Mouse (Mus musculus) urinary bladder, postnatal 14 days (tissue): Measurements from ENCODE around the gene Tmem45a.

ENCODE experiments used
- DNase-seq: peaks from one replicate; pipeline ENCODE4 v3.0.0; 2021; ENCODE audit warnings: low spot score

Gene Tmem45a

DNA sequence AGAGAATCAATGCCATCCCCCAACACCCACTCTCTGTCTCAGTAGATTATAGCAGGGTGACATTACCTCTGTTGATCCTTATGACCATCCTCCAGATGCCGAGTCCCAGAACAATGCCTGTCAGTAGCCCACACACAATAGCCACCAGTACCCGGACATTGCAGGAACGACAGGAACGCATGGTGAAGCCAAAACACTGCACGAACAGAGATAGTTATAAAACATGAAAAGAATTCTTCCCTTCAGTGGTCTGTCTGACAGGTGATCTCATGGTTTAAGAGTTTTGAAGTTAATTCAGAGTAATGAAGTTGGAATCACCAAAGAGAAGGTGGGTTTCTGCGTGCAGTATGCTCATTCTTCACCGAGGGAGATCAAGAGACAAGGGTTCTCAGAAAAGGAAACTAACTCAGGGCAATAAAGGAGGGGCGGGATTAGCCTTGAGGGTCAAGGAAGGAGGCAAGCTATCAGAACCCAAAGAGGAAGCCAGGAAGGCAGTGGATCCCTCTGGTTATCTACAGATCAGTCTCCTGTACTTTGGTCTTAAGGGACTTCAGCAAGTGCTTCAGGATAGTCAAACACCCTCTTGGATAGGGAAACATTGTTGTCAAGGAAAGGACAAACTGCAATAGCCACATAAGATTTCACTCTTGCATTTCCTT, 90.4 kb downstream of the Tmem45a start, which contains the start of gene Adgrg7:
Adgrg7 (minus strand) TSS at position 375 of the 659 bp plus-strand sequence.
- no peak for DNase-seq

DNA sequence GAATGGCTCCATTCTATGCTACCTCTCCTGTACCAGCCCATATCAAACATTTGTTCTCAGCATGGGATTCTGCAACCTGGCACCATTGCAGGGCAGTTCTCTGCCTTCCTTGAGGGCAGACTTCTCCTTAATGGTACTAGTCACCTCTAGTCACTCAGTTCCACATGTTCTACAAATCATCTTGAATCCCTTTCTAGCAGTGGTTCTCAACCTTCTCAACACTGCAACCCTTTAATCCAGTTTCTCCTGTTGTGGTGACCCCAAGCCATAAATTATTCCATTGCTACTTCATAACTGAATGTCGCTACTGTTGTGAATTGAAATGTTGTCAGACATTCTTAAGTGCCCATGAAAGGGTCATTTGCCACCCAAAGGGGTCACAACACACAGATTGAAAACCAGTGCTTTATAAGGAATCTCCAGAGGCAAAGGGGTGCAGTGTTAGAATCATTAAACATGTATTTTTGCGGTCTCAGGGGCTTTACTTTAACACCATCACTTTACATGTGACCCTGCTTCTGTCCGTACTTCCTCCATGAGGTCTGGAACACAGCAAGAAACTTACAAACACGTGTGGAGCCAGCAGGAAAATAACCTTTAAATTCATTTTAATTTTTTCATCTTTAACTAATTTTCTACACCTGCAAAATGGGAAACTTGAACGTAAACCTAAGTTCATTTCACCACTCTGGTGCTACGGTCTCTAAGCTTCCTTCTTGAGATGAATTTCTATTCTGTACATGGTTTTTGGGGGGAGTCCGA, 91.4 kb downstream of the Tmem45a start:
- DNase-seq: no peak

DNA sequence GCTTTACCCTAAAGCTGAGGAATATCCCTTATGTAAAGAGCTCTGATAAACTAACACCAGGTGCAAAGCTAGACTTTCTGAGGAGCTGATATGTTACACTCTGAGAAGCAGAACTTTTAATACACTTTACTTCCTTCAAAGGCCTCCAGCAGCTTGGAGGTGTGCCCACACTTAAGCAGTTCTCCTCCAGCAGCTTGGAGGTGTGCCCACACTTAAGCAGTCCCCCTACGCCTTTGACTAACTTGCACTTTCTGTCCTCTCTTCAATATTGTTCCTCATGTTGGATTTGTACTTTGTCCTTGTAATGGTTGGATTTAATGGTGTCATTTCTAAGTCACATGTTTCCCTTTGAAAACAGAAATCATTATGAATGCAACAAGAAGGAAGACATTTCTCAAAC, 92.2 kb downstream of the Tmem45a start:
- DNase-seq: no peak

DNA sequence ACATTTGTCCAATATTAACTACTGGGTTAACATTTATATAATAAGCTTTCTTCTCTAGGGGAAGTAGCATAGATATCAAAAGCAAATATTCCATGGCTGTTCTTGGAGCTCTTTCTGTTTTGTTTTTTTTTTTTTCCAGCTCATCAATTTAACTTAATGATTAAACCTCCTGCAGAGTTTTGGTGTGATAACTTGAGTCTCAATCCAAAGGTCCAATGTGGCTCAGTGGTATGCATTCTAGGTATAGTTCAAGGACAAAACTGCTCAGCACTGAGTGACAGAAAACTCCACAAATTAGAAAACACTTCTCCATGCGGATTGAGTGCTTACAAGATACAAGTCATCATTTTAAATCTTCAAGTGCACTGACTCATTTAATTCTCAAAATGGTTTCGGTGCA, 100.0 kb downstream of the Tmem45a start:
- no peak for DNase-seq

DNA sequence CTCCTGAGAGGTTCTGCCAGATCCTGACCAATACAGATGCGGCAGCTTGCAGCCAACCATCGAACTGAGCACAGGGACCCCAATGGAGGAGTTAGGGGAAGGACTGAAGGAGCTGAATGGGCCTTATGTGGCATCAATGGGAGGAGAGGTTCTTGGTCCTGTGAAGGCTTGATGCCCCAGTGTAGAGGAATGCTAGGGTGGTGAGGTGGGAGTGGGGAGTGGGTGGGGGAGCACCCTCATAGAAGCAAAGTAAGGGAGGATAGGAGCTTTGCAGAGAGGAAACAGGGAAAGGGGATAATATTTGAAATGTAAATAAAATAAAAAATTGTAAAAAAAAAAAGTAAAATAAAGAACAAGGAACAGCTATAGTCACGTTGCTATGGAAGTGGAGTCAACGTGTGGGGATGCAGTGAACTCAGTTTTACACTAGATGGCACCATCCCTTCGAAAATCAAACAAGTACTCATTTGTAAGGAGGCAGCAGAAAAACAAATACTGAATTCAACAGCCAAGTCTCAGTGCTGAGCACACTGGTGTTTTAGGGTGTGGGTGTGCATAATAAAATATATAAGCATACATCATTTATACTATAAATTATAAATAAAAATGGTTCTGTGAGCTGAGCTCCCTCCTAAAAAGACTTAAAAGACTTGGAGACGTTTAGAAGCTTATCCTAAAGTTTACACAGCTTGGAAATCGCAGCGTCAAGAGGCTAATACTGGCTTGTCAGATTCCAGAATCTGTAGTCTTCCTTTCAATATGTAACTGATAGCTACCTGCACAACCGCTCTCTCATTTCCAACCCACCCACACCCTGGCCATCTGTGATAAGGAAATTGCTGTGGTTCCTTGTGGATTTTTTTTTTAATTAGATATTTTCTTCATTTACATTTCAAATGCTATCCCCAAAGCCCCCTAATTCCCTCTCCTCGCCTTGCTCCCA, 114.5 kb downstream of the Tmem45a start:
- DNase-seq: peak; percentile 30
